Mouse (Mus musculus) left cerebral cortex, adult 9 months (tissue): Measurements from ENCODE around the gene Idi2.
"Not testable (repeated sequence)": the region's sequence is repeated elsewhere in the genome, so short reads cannot be mapped to it uniquely, and the experiment has no call there.

Experiments
- DNase-seq, 2 experiments: peaks; one replicate each; pipeline ENCODE4 v3.0.0; 2022; ENCODE audit warnings: low spot score in 2 of 2

Gene Idi2

DNA sequence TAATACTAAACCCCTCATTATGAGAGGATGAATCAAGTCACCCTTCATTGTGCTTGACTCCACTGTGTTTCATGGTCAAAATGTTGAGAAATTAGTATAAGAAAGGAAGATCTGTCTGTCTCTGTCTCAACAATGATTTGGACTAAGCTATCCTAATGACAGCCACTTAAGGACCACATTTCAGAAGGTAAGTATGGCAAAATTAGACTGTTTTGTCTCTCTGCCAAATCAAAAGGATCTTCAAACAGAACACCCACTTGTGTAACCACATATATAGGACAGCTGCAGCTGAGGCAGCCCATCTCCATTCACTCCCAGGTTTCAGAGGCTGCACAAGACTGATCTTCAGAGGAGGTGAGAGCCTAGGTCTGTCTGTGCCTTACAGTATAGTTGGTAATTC lies at the start of gene Idi2:
Gene Idi2, plus strand, starts transcription at position 301 of the 400 bp plus-strand sequence.
- not testable (repeated sequence) for DNase-seq

DNA sequence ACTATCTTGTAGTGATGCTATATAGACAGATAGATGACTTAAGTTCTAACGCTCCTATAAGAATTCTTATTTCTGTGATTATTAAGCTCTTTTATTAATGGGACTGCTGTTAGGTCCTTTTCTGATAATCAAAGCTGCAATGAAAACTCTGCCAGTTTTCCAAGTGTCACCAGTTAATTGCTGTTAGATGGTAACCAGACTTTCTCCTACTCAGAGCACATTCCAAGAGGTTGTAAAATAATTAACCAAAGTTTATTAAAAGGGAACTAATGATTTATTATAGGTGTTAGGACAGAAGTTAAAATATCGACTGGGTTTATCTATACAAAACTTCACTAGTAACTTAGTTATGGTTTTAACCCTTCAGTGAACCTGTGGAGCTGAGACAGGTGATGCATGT lies 46.7 kb upstream of the Idi2 start:
- DNase-seq: not testable (repeated sequence)

DNA sequence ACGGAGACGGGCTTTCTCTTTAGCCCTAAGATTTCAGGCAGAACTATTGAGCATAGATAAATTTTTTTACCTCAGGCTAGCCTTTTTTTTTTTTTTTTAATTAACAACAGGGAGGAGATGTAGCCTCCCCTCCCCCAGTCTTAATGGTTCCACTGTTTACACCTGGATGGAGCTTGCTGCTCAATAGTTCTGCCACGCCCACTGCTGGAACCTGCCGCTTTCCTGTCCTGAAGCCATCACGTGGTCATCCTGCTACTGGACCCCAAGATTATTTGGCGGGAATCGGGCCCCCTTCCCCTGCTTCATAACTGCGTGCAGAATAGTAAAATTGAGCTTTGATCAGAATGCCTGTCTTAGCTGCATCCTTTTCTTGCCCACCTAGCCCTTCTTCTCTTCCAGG lies 38.8 kb upstream of the Idi2 start:
- not testable (repeated sequence) for DNase-seq

DNA sequence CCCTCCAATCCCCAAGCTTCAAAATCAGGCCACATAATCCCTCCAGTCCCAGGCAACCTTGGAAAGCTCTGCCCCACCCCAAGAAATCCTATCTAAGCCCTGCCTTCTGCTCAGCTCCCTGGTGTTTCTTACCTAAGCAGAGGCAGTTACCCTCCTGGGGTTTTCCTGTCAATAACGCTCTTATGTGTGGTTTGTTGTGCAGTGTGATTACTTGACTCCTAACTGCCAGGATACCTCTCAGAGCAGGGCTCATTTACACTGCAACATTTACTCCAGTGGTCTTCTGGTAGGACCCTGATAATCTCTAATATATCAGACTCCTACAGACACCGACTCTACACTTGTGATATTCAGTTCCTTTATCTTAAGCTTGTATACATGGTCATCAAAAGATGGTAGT lies 19.2 kb upstream of the Idi2 start:
- no peak for DNase-seq

DNA sequence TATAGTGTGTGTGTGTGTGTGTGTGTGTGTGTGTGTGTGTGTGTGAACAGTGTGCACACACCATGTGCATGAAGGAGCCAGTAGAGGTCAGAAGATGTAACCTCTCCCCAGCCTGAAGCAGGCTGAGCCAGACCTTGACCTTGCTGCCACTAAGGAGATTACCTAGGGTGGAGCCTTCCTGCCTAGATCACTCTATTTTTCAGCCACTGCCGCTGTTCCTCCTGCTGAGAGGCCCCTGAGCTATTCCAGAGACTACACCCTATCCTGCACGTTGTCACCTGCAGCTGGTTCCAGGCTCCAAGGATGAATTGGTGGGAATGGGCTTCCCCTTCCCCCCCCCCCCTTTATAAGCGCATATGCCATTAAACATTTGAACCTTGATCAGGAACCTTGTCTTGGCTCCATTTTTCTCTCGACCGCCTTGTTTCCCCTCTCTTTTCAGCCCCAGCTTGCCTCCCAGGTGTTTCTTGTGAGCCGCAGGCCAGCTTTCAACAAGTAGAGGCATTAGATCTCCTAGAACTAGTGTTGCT lies 15.0 kb upstream of the Idi2 start:
- DNase-seq: not testable (repeated sequence)

DNA sequence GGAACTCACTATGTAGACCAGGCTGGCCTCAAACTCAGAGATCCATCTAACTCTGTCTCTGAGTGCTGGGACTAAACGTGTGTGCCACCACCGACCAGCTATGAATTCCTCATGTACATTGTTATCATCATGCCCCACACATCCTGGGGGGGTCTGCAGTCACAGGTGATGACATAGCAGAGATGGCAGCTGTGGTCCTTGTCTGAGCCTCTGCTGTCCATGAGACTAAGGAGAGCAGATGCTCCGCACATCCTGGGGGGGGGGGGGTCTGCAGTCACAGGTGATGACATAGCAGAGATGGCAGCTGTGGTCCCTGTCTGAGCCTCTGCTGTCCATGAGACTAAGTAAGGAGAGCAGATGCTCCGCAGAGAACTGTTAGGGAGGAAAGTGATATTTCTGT lies 11.6 kb upstream of the Idi2 start:
- not testable (repeated sequence) for DNase-seq

DNA sequence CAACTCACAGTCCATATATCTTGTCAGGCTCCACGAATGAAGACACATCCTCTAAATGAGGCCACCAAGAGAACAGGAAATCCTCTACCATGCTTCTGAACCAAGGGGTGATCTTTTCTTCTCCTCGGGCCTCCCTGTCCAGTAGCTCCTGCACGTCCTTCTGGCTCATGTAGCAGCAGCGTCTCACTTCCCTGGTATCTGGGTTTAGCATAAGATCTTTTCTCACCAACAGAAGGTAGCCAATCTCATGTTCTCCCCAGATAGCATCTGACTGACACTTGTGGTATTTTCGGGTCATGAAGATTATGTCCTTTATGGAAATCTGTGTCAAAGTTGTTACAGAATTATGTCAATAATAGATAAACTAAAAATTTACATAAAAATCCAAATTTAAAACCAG lies 11.0 kb upstream of the Idi2 start:
- not testable (repeated sequence) for DNase-seq

DNA sequence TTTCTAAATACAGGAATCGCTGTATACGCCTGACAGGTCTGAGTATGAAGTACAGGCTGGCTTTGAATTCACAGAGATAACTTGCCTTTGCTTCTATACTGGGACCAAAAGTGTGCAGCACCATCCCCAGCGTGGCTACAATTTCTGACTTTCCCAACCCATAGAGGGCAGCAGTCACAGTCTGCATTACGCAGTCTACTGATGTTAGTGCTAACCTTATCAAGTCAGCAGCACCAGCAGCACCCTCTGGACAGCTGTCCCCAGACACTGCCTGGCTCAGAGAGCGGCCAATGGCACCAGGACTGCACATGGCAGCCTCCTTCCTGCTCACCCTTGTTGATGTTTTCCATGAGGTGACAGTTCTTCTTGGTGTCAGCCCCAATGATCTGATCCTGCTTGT lies 8.8 kb upstream of the Idi2 start:
- not testable (repeated sequence) for DNase-seq

DNA sequence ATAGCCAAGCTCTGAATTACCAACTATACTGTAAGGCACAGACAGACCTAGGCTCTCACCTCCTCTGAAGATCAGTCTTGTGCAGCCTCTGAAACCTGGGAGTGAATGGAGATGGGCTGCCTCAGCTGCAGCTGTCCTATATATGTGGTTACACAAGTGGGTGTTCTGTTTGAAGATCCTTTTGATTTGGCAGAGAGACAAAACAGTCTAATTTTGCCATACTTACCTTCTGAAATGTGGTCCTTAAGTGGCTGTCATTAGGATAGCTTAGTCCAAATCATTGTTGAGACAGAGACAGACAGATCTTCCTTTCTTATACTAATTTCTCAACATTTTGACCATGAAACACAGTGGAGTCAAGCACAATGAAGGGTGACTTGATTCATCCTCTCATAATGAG lies 4.5 kb upstream of the Idi2 start, which contains the start of gene Gm9745:
Gene Gm9745, minus strand, starts transcription at position 101 of the 400 bp plus-strand sequence.
- not testable (repeated sequence) for DNase-seq

DNA sequence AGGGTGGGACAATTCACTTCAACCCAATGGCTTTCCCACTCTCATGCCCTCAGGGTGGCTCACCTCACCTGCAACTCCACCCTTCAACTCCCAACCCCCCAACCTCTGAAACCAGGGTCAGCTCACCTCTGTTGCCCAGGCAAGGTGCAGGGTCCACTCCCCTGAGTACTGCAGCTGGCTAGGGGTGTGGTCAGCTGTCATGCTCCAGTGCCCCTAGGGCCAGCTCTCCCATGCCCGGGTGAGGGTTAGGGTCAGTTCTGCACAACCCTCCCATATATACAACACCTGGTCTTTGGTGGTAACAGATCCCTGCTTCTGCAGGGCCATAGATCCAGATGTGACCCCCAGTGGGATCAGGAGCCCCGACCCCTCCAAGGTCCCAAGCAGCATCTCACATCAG lies 2.5 kb downstream of the Idi2 start:
- DNase-seq: not testable (repeated sequence)

DNA sequence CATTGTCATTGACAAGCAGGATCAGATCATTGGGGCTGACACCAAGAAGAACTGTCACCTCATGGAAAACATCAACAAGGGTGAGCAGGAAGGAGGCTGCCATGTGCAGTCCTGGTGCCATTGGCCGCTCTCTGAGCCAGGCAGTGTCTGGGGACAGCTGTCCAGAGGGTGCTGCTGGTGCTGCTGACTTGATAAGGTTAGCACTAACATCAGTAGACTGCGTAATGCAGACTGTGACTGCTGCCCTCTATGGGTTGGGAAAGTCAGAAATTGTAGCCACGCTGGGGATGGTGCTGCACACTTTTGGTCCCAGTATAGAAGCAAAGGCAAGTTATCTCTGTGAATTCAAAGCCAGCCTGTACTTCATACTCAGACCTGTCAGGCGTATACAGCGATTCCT lies 4.2 kb downstream of the Idi2 start:
- not testable (repeated sequence) for DNase-seq

DNA sequence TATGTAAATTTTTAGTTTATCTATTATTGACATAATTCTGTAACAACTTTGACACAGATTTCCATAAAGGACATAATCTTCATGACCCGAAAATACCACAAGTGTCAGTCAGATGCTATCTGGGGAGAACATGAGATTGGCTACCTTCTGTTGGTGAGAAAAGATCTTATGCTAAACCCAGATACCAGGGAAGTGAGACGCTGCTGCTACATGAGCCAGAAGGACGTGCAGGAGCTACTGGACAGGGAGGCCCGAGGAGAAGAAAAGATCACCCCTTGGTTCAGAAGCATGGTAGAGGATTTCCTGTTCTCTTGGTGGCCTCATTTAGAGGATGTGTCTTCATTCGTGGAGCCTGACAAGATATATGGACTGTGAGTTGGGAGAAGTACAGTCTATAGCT lies 6.4 kb downstream of the Idi2 start:
- not testable (repeated sequence) for DNase-seq

DNA sequence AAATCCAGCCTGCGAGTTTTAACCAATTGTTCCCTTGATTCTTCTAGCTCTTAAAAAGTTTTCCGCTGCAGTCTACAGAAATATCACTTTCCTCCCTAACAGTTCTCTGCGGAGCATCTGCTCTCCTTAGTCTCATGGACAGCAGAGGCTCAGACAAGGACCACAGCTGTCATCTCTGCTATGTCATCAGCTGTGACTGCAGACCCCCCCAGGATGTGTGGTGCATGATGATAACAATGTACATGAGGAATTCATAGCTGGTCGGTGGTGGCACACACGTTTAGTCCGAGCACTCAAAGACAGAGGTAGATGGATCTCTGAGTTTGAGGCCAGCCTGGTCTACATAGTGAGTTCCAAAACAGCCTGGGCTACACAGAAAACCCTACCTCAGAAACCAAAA lies 6.9 kb downstream of the Idi2 start:
- DNase-seq: not testable (repeated sequence)

DNA sequence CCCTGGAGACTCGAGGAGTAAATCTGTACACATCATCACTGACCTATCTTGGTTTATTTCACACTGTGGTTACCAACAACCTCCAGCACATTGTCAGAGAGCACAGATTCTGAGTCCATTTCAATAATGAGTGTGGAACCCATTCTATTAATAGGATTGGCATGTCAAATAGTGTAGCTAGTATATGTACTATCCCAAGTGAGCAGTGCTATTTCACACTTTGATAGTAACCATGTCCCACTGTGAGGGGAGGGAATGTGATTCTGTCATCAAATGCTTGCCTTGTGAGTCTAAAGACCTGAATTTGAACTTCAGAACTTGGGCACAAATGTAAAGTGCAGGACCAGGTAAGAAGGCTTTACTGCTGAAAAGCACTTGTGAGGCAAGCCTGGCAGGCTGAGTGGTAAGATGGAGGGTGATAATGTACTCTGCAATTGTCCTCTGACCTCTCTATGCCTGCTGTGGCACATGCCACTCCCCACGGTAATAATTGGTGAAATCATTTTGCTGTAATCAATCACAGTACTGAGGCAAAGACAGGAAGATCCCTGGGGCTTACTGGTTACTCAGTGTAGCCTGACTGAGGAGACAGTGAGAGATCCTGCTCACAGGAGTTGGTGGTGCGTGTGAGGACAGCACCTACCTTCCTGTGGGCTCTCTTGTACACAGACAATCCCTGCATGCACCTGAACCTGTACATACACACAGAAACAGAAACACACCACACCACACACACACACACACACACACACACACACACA lies 8.6 kb downstream of the Idi2 start:
- not testable (repeated sequence) for DNase-seq

DNA sequence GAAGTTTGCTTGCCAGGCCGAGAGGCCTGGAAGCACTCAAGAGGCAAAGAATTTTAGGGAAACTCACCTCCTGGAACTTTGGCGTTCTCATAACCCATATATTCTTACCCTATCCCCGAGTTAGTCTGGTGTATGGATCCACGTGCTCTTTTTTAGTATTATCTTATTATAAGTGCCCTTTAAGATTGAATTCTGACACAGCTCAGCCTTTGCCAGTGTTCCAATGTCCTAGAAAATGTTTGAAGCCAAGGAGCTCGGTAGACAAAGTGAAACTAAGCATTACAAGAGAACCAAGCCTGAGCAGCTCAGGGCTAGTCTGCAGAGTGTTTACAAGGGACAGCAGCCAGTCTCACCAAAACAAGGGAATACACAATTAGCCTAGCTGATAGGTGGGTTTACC lies 9.6 kb downstream of the Idi2 start:
- DNase-seq: not testable (repeated sequence)

DNA sequence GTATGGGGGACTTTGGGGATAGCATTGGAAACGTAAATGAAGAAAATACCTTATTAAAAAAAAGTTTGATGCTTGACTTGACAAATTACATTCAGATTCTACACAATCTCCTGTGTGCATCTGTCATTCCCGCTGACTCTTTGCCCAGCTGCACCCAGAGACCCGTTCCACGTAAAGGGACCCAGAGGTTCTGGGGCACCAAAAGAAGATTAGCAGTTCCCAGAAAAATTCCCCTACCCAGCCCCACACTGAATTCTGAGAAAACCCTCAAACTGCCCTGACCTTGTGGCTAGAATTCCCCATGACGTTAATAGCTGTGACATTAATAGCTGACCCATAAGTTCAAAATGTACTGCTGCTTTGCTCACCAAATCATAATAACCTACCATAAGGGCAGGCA lies 12.6 kb downstream of the Idi2 start:
- no peak for DNase-seq

DNA sequence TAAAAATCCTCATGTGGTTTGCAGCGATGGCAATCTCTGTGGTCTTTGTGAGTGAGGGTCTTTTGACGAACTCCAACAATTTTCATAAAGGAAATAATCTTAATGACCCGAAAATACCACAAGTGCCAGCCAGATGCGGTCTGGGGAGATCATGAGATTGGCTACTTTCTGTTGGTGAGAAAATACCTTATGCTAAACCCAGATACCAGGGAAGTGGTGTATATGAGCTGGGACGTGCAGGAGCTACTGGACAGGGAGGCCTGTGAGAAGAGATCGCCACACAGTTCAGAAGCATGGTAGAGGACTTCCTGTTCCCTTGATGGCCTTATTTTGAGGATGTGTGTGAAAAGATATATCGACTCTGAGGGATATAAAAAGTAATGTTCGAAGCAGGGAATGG lies 15.1 kb downstream of the Idi2 start:
- DNase-seq: no peak

DNA sequence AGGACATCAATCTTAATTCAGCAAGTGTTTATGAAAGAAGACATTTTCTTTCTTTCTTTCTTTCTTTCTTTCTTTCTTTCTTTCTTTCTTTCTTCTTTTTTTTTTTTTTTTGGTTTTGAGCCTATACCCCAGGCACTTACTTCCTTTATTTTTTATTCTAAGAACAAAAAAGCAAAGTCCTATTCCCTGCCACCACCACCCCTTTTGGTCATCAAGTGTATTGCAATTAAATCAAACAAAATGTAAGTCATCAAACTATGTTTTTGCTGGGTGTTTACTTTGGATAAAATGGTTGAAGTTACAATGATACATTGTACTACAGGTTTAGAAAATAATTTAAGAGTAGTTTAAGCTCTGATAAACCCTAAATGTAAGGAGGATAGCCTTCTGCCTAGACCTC lies 19.7 kb downstream of the Idi2 start:
- DNase-seq: no peak

DNA sequence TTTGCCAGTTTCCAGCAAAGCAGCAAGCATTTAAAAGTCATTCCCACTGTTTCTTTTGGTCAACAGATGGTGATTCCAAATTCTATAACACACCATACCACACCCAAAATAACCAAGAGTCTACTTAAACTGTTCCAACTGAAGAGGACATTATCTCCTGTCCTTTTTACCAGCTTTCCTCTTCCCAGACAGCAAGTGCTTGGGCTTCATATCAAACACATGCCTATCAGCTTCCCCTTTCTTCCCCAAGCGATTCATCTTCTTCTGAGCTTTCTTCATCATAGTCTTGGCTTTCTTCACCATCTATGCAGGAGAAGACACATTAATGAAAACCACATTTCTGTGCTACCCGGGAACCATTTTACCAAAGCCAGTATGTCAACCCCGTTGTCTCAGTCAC lies 20.3 kb downstream of the Idi2 start:
- DNase-seq: no peak

DNA sequence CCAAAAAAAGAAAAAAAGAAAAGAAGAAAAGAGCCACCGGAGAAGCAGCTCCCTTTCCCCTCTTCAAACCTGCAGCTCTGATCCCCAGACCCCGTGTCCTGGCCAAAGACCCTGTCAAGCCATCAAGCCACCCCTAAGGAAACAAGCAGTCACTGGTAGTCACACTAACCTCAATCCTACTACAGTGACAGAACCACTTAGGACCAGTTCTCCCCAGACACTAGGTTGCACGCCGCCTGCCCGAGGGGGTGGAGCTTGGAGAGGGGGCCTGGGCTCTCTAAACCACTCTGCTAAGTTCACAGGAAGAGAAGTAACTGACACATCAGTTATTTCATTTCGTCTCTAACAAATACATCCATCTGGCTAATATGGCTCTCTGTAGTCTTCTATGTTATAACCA lies 39.6 kb downstream of the Idi2 start:
- DNase-seq: no peak

DNA sequence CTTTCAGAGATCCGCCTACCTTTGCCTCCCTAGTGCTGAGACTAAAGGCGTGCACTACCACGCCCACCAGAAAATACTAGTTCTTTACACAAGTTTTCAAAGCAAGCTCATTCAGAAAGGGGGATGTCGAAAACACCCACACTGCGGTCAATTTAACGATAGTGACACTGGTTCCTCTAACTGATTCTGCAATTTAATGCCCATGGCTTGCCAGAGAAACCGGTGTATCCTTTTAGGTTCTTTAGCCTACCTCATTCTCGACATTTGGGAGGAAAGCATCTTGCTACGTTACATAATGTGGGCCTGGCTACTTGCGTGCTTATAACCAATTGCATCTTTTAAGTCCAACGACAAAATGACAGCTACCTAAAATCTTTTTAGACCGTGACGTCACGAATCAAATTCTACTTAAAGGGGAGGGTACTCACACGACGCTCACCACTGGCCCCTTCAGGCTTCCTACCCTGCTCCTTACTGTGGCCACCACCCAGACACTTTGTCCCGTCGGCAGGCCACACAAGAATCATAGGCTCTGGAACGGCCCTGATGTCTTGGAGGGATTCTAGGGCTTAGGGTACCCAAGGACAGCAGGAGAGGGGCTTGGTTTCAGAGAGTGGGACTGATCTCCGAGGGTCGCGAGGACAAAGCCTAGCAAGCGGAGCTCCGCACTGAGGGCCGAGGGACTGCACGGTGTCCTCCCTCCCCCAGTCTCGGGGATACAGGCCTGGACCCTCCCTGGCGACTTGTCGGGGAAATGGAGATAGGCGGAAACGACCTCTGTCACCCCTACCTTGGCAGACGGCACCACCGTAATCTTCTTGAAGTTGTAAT lies 42.7 kb downstream of the Idi2 start:
- no peak for DNase-seq

DNA sequence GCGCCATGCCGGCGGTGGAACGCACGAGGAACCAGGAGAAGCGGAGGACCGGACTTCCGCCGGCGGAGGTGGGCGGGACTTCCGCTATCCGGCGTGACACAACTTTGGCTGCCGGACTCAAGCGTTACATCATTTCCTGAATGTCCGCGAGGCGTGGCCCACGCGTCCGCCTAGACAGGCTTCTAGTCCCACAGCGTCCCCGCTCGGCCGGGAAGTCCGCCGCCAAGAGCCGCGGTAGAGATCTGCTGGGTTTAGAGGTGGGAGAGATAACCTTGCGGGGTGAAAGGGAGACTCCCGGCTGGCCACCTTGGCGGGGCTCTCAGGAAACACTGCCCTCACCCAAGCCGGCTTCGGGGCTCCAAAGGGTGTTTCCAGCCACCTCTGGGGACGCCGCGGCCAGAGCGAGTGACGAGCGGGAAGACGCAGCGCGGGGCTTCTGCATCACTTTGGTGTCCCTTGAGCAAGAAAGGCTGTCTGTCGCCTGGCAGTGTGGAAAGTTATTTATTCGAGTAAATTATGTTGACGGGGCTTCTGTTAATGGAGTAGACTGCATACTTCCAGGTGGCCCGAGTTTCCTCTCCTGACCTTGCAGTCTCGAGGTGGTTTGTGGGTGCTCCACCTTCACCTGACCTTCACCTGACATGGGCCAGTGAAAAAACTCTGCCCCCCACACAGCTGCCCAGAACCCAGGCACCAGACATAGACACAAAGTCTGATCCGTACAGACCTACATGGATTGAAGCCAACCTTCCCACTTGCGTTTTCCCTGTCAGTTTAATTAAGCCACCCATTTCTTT lies 43.5 kb downstream of the Idi2 start, which contains the start of gene Gtpbp4:
Gene Gtpbp4, minus strand, starts transcription at position 94 of the 797 bp plus-strand sequence.
- peak; percentile 92 to 96 for DNase-seq
